In genomic region chr2:171358071-171358760, GRCm38 (mm10) we compare ENCODE assay signal across 33 mouse cellular contexts.
DNase-seq lines count a peak whose midpoint lies in the region; ATAC-seq and TF ChIP-seq lines count a peak whose summit lies in the region.
"Had no signal": no experiment of that assay in that cellular context is flagged by ENCODE, and none has a peak within 500 bp of the region (broad histone marks: within the 10 kb centered on the region; RNA-seq: fewer than 3 reads in every experiment).

No protein-coding gene starts in this region.

- H3K36me3 ChIP-seq in liver, adult 2 months (ENCODE audit: control insufficient read depth, insufficient read depth, low read length), result no peaks in the 10 kb centered on the region
- H3K36me3 ChIP-seq in liver, postnatal 0 days (replicated peaks; ENCODE audit: insufficient read depth, low read length), result no peaks in the 10 kb centered on the region
- no peaks in the 10 kb centered on the region for H3K36me3 ChIP-seq in intestine, embryonic 16.5 days (ENCODE audit: control insufficient read depth, insufficient read depth, low read length)
- H3K36me3 ChIP-seq in hindbrain, embryonic 16.5 days (ENCODE audit: control insufficient read depth, insufficient read depth, low read length), result no peaks in the 10 kb centered on the region
- no peaks in the 10 kb centered on the region for H3K36me3 ChIP-seq in liver, embryonic 12.5 days
- H3K36me3 ChIP-seq: embryonic facial prominence, embryonic 13.5 days; forebrain, embryonic 10.5 days; forebrain, embryonic 15.5 days; G1E; hindbrain, embryonic 10.5 days; kidney, embryonic 15.5 days; limb, embryonic 13.5 days; liver, embryonic 13.5 days; neural tube, embryonic 12.5 days had no signal

- ATAC-seq in frontal cortex, adult (ENCODE audit: low TSS enrichment), result peak; percentile 98
- no peak for ATAC-seq in liver, postnatal 0 days
- peak; percentile 46; the same call in 1 of the 2 replicates for ATAC-seq in intestine, embryonic 16.5 days
- ATAC-seq in hindbrain, embryonic 16.5 days, result no peak
- no peak for ATAC-seq in liver, embryonic 12.5 days
- ATAC-seq: forebrain, embryonic 15.5 days; midbrain, embryonic 16.5 days; Patski had no signal

- TF ChIP-seq POLR2A in liver, adult 2 months (IDR thresholded peaks at IDR 0.05; ENCODE audit: extremely low read depth, insufficient read depth, low read length), result no peak

- H3K4me2 ChIP-seq in liver, postnatal 0 days (ENCODE audit: low read depth, low read length), result no peak overlapping the region
- H3K4me2 ChIP-seq in intestine, embryonic 16.5 days (ENCODE audit: low read depth, low read length), result no peak overlapping the region
- H3K4me2 ChIP-seq in hindbrain, embryonic 16.5 days (ENCODE audit: low read length), result no peak overlapping the region
- H3K4me2 ChIP-seq in liver, embryonic 12.5 days, result no peak overlapping the region
- H3K4me2 ChIP-seq: embryonic facial prominence, embryonic 13.5 days; forebrain, embryonic 15.5 days; kidney, embryonic 15.5 days; limb, embryonic 13.5 days; liver, embryonic 13.5 days; midbrain, embryonic 11.5 days; neural tube, embryonic 12.5 days had no signal

- H3K79me2 ChIP-seq in liver, adult 2 months (ENCODE audit: control insufficient read depth, insufficient read depth, low read length), result no peaks in the 10 kb centered on the region

- TF ChIP-seq CTCF in liver, adult 2 months (IDR thresholded peaks at IDR 0.05; ENCODE audit: low read depth, low read length), result no peak
- TF ChIP-seq CTCF in liver, postnatal 0 days (IDR thresholded peaks at IDR 0.05; ENCODE audit: low read depth), result no peak

- H3K4me3 ChIP-seq in liver, adult 2 months (ENCODE audit: insufficient read depth, low read depth, low read length), result no peak overlapping the region
- no peak overlapping the region for H3K4me3 ChIP-seq in liver, postnatal 0 days (ENCODE audit: low read depth, low read length)
- no peak overlapping the region for H3K4me3 ChIP-seq in intestine, embryonic 16.5 days (ENCODE audit: low read length)
- H3K4me3 ChIP-seq in hindbrain, embryonic 16.5 days (ENCODE audit: low read length), result no peak overlapping the region
- H3K4me3 ChIP-seq in liver, embryonic 12.5 days, result no peak overlapping the region
- H3K4me3 ChIP-seq: embryonic facial prominence, embryonic 13.5 days; forebrain, embryonic 10.5 days; forebrain, embryonic 15.5 days; hindbrain, embryonic 10.5 days; kidney, embryonic 15.5 days; limb, embryonic 13.5 days; liver, embryonic 13.5 days; neural tube, embryonic 12.5 days had no signal

- no peak overlapping the region for H3K9ac ChIP-seq in liver, adult 2 months (ENCODE audit: low read depth, low read length)
- no peak overlapping the region for H3K9ac ChIP-seq in liver, postnatal 0 days (replicated peaks)
- H3K9ac ChIP-seq in intestine, embryonic 16.5 days (ENCODE audit: low read depth, low read length), result no peak overlapping the region
- no peak overlapping the region for H3K9ac ChIP-seq in hindbrain, embryonic 16.5 days (ENCODE audit: low read depth, low read length)
- no peak overlapping the region for H3K9ac ChIP-seq in liver, embryonic 12.5 days
- H3K9ac ChIP-seq: embryonic facial prominence, embryonic 13.5 days; forebrain, embryonic 15.5 days; kidney, embryonic 15.5 days; limb, embryonic 13.5 days; liver, embryonic 13.5 days; neural tube, embryonic 12.5 days had no signal

- H3K4me1 ChIP-seq in liver, adult 2 months (ENCODE audit: control insufficient read depth, insufficient read depth, low read length), result no peaks in the 10 kb centered on the region
- no peaks in the 10 kb centered on the region for H3K4me1 ChIP-seq in liver, postnatal 0 days (ENCODE audit: insufficient read depth)
- no peaks in the 10 kb centered on the region for H3K4me1 ChIP-seq in intestine, embryonic 16.5 days (ENCODE audit: control insufficient read depth, insufficient read depth, low read length)
- no peaks in the 10 kb centered on the region for H3K4me1 ChIP-seq in hindbrain, embryonic 16.5 days (ENCODE audit: control insufficient read depth, insufficient read depth, low read depth, low read length)
- H3K4me1 ChIP-seq in liver, embryonic 12.5 days, result no peaks in the 10 kb centered on the region
- H3K4me1 ChIP-seq: embryonic facial prominence, embryonic 13.5 days; forebrain, embryonic 10.5 days; forebrain, embryonic 15.5 days; hindbrain, embryonic 10.5 days; kidney, embryonic 15.5 days; limb, embryonic 13.5 days; liver, embryonic 13.5 days; neural tube, embryonic 12.5 days had no signal

- DNase-seq in frontal cortex, postnatal 25 days (ENCODE audit: low spot score in 2 of 2), result no peak
- DNase-seq in liver, adult 2 months (ENCODE audit: extremely low read depth, low read depth, low spot score), result peak; percentile 1
- DNase-seq in liver, postnatal 0 days, result no peak
- DNase-seq in right cerebral cortex, postnatal 25 days, result peak; percentile 8
- DNase-seq: adrenal gland, postnatal 10 days; cerebellum, adult 11-12 months; cerebellum, adult 9-11 months; embryo, embryonic 11 days; gastrocnemius, postnatal 14 days; heart, postnatal 14 days; kidney, adult 18-20 months; kidney, postnatal 25 days; liver, embryonic 13.5 days; lung, adult 2 months; lung, postnatal 14 days; spleen, adult 18-20 months; thymus, adult 18-20 months; thymus, postnatal 36 days had no signal

- 77% methylated on average over 8 of the region's 8 CpGs for WGBS in liver, adult 2 months
- WGBS in liver, postnatal 0 days (ENCODE audit: insufficient replicate concordance), result 71% methylated on average over 8 of the region's 8 CpGs
- WGBS in intestine, embryonic 16.5 days, result 55% methylated on average over 8 of the region's 8 CpGs
- 93% methylated on average over 8 of the region's 8 CpGs for WGBS in hindbrain, embryonic 16.5 days
- WGBS in liver, embryonic 12.5 days (ENCODE audit: insufficient replicate concordance), result 67% methylated on average over 8 of the region's 8 CpGs

- H3K9me3 ChIP-seq in liver, postnatal 0 days (ENCODE audit: low read length), result peaks cover 4% of the 10 kb centered on the region; the same call in 1 of the 2 replicates
- 0 out of 2 replicates have a peak, but pooled peaks cover 3% of the 10 kb centered on the region for H3K9me3 ChIP-seq in intestine, embryonic 16.5 days (ENCODE audit: control insufficient read depth, low read length)
- no peaks in the 10 kb centered on the region for H3K9me3 ChIP-seq in hindbrain, embryonic 16.5 days (ENCODE audit: control insufficient read depth, low read length)
- H3K9me3 ChIP-seq in liver, embryonic 12.5 days (replicated peaks), result peaks cover 10% of the 10 kb centered on the region; the same call in 1 of the 2 replicates
- H3K9me3 ChIP-seq: forebrain, embryonic 15.5 days had no signal

- no peaks in the 10 kb centered on the region for H3K27me3 ChIP-seq in liver, adult 2 months (ENCODE audit: control insufficient read depth, insufficient read depth, low read length)
- no peaks in the 10 kb centered on the region for H3K27me3 ChIP-seq in liver, postnatal 0 days (ENCODE audit: insufficient read depth, low read length)
- no peaks in the 10 kb centered on the region for H3K27me3 ChIP-seq in intestine, embryonic 16.5 days (replicated peaks; ENCODE audit: control insufficient read depth, insufficient read depth, low read length)
- no peaks in the 10 kb centered on the region for H3K27me3 ChIP-seq in hindbrain, embryonic 16.5 days (replicated peaks; ENCODE audit: control insufficient read depth, insufficient read depth, low read length)
- H3K27me3 ChIP-seq in liver, embryonic 12.5 days (replicated peaks), result no peaks in the 10 kb centered on the region
- H3K27me3 ChIP-seq: embryonic facial prominence, embryonic 13.5 days; forebrain, embryonic 15.5 days; kidney, embryonic 15.5 days; limb, embryonic 13.5 days; liver, embryonic 13.5 days; neural tube, embryonic 12.5 days; Patski had no signal

- TF ChIP-seq EP300 in liver, postnatal 0 days (IDR thresholded peaks at IDR 0.05; ENCODE audit: low read depth), result no peak

- H3K27ac ChIP-seq in liver, adult 2 months (replicated peaks; ENCODE audit: insufficient read depth, low read depth, low read length), result no peak overlapping the region
- H3K27ac ChIP-seq in liver, postnatal 0 days (ENCODE audit: low read depth), result no peak overlapping the region
- H3K27ac ChIP-seq in intestine, embryonic 16.5 days (ENCODE audit: low read length), result no peak overlapping the region
- no peak overlapping the region for H3K27ac ChIP-seq in hindbrain, embryonic 16.5 days (ENCODE audit: low read depth, low read length)
- H3K27ac ChIP-seq in liver, embryonic 12.5 days, result no peak overlapping the region
- H3K27ac ChIP-seq: embryonic facial prominence, embryonic 13.5 days; forebrain, embryonic 10.5 days; forebrain, embryonic 15.5 days; hindbrain, embryonic 10.5 days; kidney, embryonic 15.5 days; limb, embryonic 13.5 days; liver, embryonic 13.5 days; neural tube, embryonic 12.5 days had no signal

Comparison
In these comparisons a context has a peak if more than half of its experiments do, and no peak if none do; other contexts are left out.
1. DNase-seq: peak in liver, adult 2 months (single experiment) and right cerebral cortex, postnatal 25 days (single experiment); none in frontal cortex, postnatal 25 days (0 of 2) and liver, postnatal 0 days (single experiment).
2. ATAC-seq: peak in frontal cortex, adult (single experiment) and intestine, embryonic 16.5 days (single experiment); none in liver, postnatal 0 days (single experiment), hindbrain, embryonic 16.5 days (single experiment) and liver, embryonic 12.5 days (single experiment).